Mouse (Mus musculus): ENCODE measurements at regions not wholly inside any gene's neighbourhood (a gene's known extent, or its start where the extent isn't known, plus 50 kb on each side); places are given as distances from the start of the nearest gene placed in this dataset.

DNA sequence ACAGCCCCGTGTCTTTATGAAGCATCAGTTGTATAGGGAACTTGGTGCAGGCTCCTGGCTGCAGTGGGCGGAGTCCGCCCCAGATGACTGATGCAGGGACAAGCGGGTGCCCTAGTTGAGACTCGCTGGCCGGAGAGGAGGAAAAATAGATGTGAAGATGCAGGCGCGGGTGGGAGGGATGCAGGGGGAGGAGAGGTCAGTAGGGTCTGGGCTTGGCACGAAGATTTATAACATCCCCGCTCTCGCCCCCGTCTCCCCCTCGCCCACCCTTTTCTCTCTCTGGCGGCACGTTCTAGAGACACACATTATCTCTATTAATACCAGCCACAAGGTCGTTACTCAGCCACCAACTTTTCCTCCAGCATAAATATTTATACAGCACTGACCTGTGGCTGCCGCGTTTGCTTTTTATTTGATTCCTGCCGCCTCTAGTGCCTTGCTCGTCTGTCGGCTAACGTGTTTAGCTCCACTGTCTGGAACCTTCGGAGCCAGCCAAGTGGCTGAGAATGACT lies 369.6 kb downstream of the Med13l start:
- Histone ChIP-seq H3K9ac (ENCODE audit: control insufficient read depth, low read depth, low read length, poor library complexity, severe bottlenecking) (no peak overlapping the region), H3K4me1 (ENCODE audit: control insufficient read depth in 1 of 2, insufficient read depth in 2 of 2, low read length in 2 of 2) (no peaks in the 10 kb centered on the region), H3K36me3 (ENCODE audit: control insufficient read depth in 1 of 2, insufficient read depth in 2 of 2, low read length in 2 of 2) (no peaks in the 10 kb centered on the region), H3K4me3 (ENCODE audit: control insufficient read depth in 1 of 2, insufficient read depth in 1 of 2, low read depth in 2 of 2, low read length in 2 of 2) (no peak overlapping the region), H3K27ac (ENCODE audit: control insufficient read depth, low read depth, low read length) (no peak overlapping the region), H3K9me3 (replicated peaks; ENCODE audit: insufficient read depth, low read length) (no peaks in the 10 kb centered on the region), H3K79me2 (ENCODE audit: control insufficient read depth, insufficient read depth, low read length, poor library complexity) (no peaks in the 10 kb centered on the region), H3K27me3 (ENCODE audit: control insufficient read depth in 1 of 2, insufficient read depth in 2 of 2, low read length in 2 of 2) (no peaks in the 10 kb centered on the region)
- no peak for DNase-seq (ENCODE audit: low read depth, low spot score)
- TF ChIP-seq SMC3 (IDR thresholded peaks at IDR 0.05; ENCODE audit: low read depth, low read length) (no peak), USF1 (IDR thresholded peaks at IDR 0.05; ENCODE audit: low read depth, low read length) (no peak), MYB (IDR thresholded peaks at IDR 0.05; ENCODE audit: low read depth, low read length) (no peak), JUND (IDR thresholded peaks at IDR 0.05; ENCODE audit: low read depth, low read length) (no peak), HCFC1 (IDR thresholded peaks at IDR 0.05; ENCODE audit: low read depth, low read length) (no peak), USF2 (IDR thresholded peaks at IDR 0.05; ENCODE audit: borderline replicate concordance in 1 of 2, insufficient read depth in 1 of 2, low read depth in 1 of 2, low read length in 2 of 2) (no peak), TAL1 (IDR thresholded peaks at IDR 0.05; ENCODE audit: low read length) (no peak), MYC (IDR thresholded peaks at IDR 0.05; ENCODE audit: low read depth, low read length) (no peak), BHLHE40 (IDR thresholded peaks at IDR 0.05; ENCODE audit: borderline replicate concordance, low read depth, low read length) (no peak), ETS1 (IDR thresholded peaks at IDR 0.05; ENCODE audit: low read depth, low read length) (no peak), SIN3A (IDR thresholded peaks at IDR 0.05; ENCODE audit: low read length) (no peak)

DNA sequence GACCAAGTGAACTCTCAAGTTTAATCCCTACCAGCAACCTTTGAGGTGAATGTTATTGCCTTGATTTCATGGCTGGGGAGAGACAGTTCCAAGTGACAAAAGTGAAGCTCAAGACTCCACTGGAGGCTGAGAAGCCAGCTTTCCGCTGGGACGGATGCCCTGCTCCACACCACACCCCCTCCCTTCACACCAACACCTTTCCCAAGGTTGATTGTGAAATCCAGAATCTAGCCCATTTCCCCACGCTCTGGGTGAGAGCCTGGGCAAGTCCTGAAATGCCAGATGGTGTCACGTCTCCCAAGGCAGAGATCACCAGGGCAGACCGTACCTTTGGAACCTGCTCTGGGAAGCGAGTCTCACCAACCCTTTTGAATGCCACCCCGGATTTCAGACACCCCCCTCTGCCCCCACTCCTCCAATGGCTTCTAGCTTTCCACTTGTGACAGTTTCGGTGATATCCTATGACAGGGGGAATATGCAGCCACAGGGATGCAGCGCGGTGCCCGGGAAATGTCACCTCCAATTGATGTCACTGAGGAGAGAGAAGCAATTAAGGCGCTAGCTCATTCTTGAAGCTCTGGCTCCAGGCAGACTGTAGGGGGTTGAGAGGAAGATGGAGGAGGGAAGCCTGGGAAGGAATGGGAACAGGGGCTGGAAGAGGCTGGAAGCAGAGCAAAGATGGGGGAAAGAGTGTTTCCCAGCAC lies 379.0 kb downstream of the Med13l start:
- no peak overlapping the region for H3K27ac ChIP-seq (ENCODE audit: control insufficient read depth, low read depth, low read length)
- H3K4me1 ChIP-seq (ENCODE audit: control insufficient read depth in 1 of 2, insufficient read depth in 2 of 2, low read length in 2 of 2) = no peaks in the 10 kb centered on the region
- H3K79me2 ChIP-seq (ENCODE audit: control insufficient read depth, insufficient read depth, low read length, poor library complexity) = no peaks in the 10 kb centered on the region
- H3K36me3 ChIP-seq (ENCODE audit: control insufficient read depth in 1 of 2, insufficient read depth in 2 of 2, low read length in 2 of 2) = no peaks in the 10 kb centered on the region
- no peaks in the 10 kb centered on the region for H3K27me3 ChIP-seq (ENCODE audit: control insufficient read depth in 1 of 2, insufficient read depth in 2 of 2, low read length in 2 of 2)
- H3K9me3 ChIP-seq (replicated peaks; ENCODE audit: insufficient read depth, low read length) = no peaks in the 10 kb centered on the region
- no peak overlapping the region for H3K9ac ChIP-seq (ENCODE audit: control insufficient read depth, low read depth, low read length, poor library complexity, severe bottlenecking)
- H3K4me3 ChIP-seq (ENCODE audit: control insufficient read depth in 1 of 2, insufficient read depth in 1 of 2, low read depth in 2 of 2, low read length in 2 of 2) = no peak overlapping the region
- no peak for DNase-seq (ENCODE audit: low read depth, low spot score)
- no peak for TF ChIP-seq MYC (IDR thresholded peaks at IDR 0.05; ENCODE audit: low read depth, low read length)
- TF ChIP-seq USF2 (IDR thresholded peaks at IDR 0.05; ENCODE audit: borderline replicate concordance in 1 of 2, insufficient read depth in 1 of 2, low read depth in 1 of 2, low read length in 2 of 2) = no peak
- no peak for TF ChIP-seq RAD21 (IDR thresholded peaks at IDR 0.05; ENCODE audit: low read depth, low read length)
- TF ChIP-seq UBTF (IDR thresholded peaks at IDR 0.05; ENCODE audit: borderline replicate concordance, insufficient read depth, low read depth, low read length) = no peak
- no peak for TF ChIP-seq MAZ (IDR thresholded peaks at IDR 0.05; ENCODE audit: low read depth, low read length)
- TF ChIP-seq MEF2A (IDR thresholded peaks at IDR 0.05; ENCODE audit: extremely low read depth, insufficient replicate concordance, low read depth, low read length, poor library complexity, severe bottlenecking) = no peak
- no peak for TF ChIP-seq EP300 (IDR thresholded peaks at IDR 0.05; ENCODE audit: low read depth in 1 of 2, low read length in 2 of 2)
- TF ChIP-seq CTCF (IDR thresholded peaks at IDR 0.05 in 2 of 3, conservative IDR thresholded peaks at IDR 0.05 in 1 of 3; ENCODE audit: control insufficient read depth in 1 of 3, insufficient read depth in 1 of 3, low read depth in 2 of 3, low read length in 3 of 3, poor library complexity in 1 of 3, severe bottlenecking in 1 of 3) = no peak
- no peak for TF ChIP-seq SMC3 (IDR thresholded peaks at IDR 0.05; ENCODE audit: low read depth, low read length)
- TF ChIP-seq MAFK (IDR thresholded peaks at IDR 0.05; ENCODE audit: borderline replicate concordance, low read depth, low read length) = no peak
- no peak for TF ChIP-seq CHD1 (IDR thresholded peaks at IDR 0.05; ENCODE audit: low read depth, low read length)
- TF ChIP-seq NELFE (IDR thresholded peaks at IDR 0.05; ENCODE audit: low read depth, low read length) = no peak
- no peak for TF ChIP-seq RCOR1 (IDR thresholded peaks at IDR 0.05; ENCODE audit: low read depth, low read length)
- TF ChIP-seq TAL1 (IDR thresholded peaks at IDR 0.05; ENCODE audit: low read length) = no peak
- no peak for TF ChIP-seq POLR2AphosphoS2 (IDR thresholded peaks at IDR 0.05; ENCODE audit: low read length)
- no peak for TF ChIP-seq JUND (IDR thresholded peaks at IDR 0.05; ENCODE audit: low read depth, low read length)
- no peak for TF ChIP-seq ZKSCAN1 (IDR thresholded peaks at IDR 0.05; ENCODE audit: low read depth, low read length)
